Mouse (Mus musculus): ENCODE results near the gene Bhlha9. TPM values are rescaled to one million over a fixed set of nuclear protein-coding genes. Genes with fewer than 3 reads are reported as not detected.

The Bhlha9 gene
- polyA plus RNA-seq, 1 experiment: not detected

DNA sequence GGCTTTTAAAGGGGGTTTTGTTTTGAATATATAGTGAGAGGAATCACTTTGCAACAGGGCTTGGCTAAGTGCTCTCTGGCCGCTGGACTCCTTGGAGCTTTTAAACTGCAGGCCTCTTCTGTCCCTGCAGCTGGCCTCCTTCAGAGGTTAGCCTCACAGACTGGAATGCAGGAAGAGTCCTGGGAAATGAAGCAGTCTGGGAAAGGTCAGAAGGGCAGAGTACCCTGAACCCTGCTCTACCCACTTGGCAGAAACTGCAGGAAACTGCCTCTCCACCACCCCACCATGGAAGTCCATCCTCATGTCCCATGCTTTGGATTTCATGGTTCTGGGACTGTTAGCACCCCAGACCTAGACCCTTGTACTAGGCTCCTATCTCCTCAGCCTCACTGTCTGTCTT is 36.6 kb downstream of the Bhlha9 start:
- TF ChIP-seq SRF (IDR thresholded peaks at IDR 0.05; ENCODE audit: control insufficient read depth, insufficient read length, low read depth) (no peak), MAX (IDR thresholded peaks at IDR 0.05; ENCODE audit: low read depth) (no peak), MYOG (IDR thresholded peaks at IDR 0.05; ENCODE audit: control insufficient read depth in 1 of 3, insufficient read depth in 1 of 3, insufficient read length in 2 of 3, low read depth in 2 of 3) (no peak), POLR2AphosphoS2 (IDR thresholded peaks at IDR 0.05; ENCODE audit: insufficient read length, low read depth) (no peak), POLR2A (IDR thresholded peaks at IDR 0.05; ENCODE audit: insufficient read length, low read depth) (no peak), USF1 (IDR thresholded peaks at IDR 0.05; ENCODE audit: low read depth) (no peak), TCF3 (IDR thresholded peaks at IDR 0.05; ENCODE audit: insufficient read length, low read depth) (no peak), E2F4 (IDR thresholded peaks at IDR 0.05; ENCODE audit: insufficient read depth) (no peak), CEBPB (IDR thresholded peaks at IDR 0.05; ENCODE audit: insufficient read depth, poor library complexity, severe bottlenecking) (no peak), REST (IDR thresholded peaks at IDR 0.05; ENCODE audit: insufficient read depth, insufficient read length) (no peak), TCF12 (IDR thresholded peaks at IDR 0.05; ENCODE audit: insufficient read depth, poor library complexity, severe bottlenecking) (no peak), MYOD1 (IDR thresholded peaks at IDR 0.05; ENCODE audit: control insufficient read depth in 1 of 3, insufficient read length in 2 of 3, low read depth in 2 of 3) (no peak)
- Histone ChIP-seq H3K4me3 (no peak overlapping the region), H3K79me2 (ENCODE audit: control insufficient read depth, insufficient read depth) (no peaks in the 10 kb centered on the region), H3K27me3 (ENCODE audit: control insufficient read depth, insufficient read depth, insufficient read length) (peaks cover 5% of the 10 kb centered on the region), H3ac (ENCODE audit: control insufficient read depth, insufficient read length) (no peak overlapping the region), H3K4me2 (ENCODE audit: low read depth) (peak overlapping the region; percentile 65), H3K36me3 (ENCODE audit: control insufficient read depth, insufficient read depth) (no peaks in the 10 kb centered on the region)

DNA sequence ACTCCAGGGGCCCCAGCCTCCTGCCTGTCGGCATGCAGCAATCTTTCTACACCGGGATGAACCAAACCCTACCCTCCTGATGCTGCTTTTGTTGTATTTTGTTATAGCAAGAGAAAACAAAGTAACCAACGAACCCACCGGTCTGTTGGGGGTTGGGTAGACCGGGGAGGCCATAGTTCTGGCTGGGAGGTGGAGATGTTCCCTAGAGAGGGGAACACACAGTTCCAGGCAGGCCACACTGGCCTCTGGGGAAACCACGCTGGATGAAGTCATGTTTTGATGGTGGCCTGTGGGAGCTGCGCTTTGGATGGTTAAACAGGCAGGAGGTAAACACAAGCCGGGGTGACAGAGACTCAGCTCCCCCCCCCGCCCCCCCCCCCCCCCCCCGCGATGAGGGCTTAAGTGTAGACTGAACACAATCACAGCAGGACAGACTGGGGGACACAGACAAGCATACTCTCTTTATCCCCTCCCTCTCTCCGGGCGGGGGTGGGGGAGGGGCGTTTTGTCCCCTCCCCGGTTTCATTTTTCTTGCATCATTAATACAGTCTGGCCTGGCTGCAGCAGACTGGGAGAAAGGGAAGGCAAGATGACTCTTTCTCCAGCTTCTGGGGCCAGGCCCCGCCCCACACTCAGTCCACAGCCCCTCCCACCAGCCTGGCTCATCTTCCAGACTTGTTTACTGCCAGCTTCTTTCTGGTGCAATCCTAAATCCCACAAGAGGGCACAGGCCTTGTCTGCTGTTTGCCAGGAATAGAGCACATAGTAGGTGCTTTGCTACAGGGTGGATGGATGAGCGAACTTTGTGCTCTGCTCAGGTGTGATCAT is 37.6 kb downstream of the Bhlha9 start:
- Histone ChIP-seq H3K27me3 (ENCODE audit: control insufficient read depth, insufficient read depth, insufficient read length) (peaks cover 5% of the 10 kb centered on the region), H3ac (ENCODE audit: control insufficient read depth, insufficient read length) (no peak overlapping the region), H3K4me2 (ENCODE audit: low read depth) (peak overlapping the region; percentile 65), H3K4me3 (no peak overlapping the region), H3K79me2 (ENCODE audit: control insufficient read depth, insufficient read depth) (no peaks in the 10 kb centered on the region), H3K36me3 (ENCODE audit: control insufficient read depth, insufficient read depth) (no peaks in the 10 kb centered on the region)
- TF ChIP-seq SRF (IDR thresholded peaks at IDR 0.05; ENCODE audit: control insufficient read depth, insufficient read length, low read depth) (no peak), POLR2A (IDR thresholded peaks at IDR 0.05; ENCODE audit: insufficient read length, low read depth) (peak; percentile 40), CEBPB (IDR thresholded peaks at IDR 0.05; ENCODE audit: insufficient read depth, poor library complexity, severe bottlenecking) (peak; percentile 89), POLR2AphosphoS2 (IDR thresholded peaks at IDR 0.05; ENCODE audit: insufficient read length, low read depth) (no peak), E2F4 (IDR thresholded peaks at IDR 0.05; ENCODE audit: insufficient read depth) (no peak), MYOD1 (IDR thresholded peaks at IDR 0.05; ENCODE audit: control insufficient read depth in 1 of 3, insufficient read length in 2 of 3, low read depth in 2 of 3) (no peak)

DNA sequence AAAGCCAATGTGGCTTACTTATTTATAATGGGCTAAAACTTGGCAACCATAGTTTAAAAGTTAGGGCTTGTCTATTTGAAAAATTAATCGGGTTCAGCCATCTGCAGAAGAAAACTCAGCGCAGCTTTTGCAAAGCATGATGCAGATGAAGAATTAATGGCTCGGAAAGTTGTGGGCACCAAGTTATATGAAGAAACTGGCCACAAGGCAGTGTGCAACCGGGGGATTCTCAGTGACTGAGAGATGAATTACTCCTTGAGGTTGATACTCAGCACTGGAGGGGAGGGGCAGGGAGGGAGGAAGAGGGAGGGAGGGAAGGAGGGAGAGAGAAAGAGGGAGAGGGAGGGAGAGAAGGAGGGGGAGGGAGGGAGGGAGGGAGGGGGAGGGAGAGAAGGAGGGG is 44.7 kb downstream of the Bhlha9 start:
- no peaks in the 10 kb centered on the region for H3K36me3 ChIP-seq (ENCODE audit: control insufficient read depth, insufficient read depth)
- H3K4me2 ChIP-seq (ENCODE audit: low read depth): no peak overlapping the region
- peaks cover 5% of the 10 kb centered on the region for H3K27me3 ChIP-seq (ENCODE audit: control insufficient read depth, insufficient read depth, insufficient read length)
- TF ChIP-seq MAX (IDR thresholded peaks at IDR 0.05; ENCODE audit: low read depth) (no peak), POLR2AphosphoS2 (IDR thresholded peaks at IDR 0.05; ENCODE audit: insufficient read length, low read depth) (no peak), MYOG (IDR thresholded peaks at IDR 0.05; ENCODE audit: control insufficient read depth in 1 of 3, insufficient read depth in 1 of 3, insufficient read length in 2 of 3, low read depth in 2 of 3) (no peak), USF1 (IDR thresholded peaks at IDR 0.05; ENCODE audit: low read depth) (no peak), POLR2A (IDR thresholded peaks at IDR 0.05; ENCODE audit: insufficient read length, low read depth) (no peak), SRF (IDR thresholded peaks at IDR 0.05; ENCODE audit: control insufficient read depth, insufficient read length, low read depth) (no peak), TCF12 (IDR thresholded peaks at IDR 0.05; ENCODE audit: insufficient read depth, poor library complexity, severe bottlenecking) (no peak), E2F4 (IDR thresholded peaks at IDR 0.05; ENCODE audit: insufficient read depth) (no peak), CEBPB (IDR thresholded peaks at IDR 0.05; ENCODE audit: insufficient read depth, poor library complexity, severe bottlenecking) (no peak), REST (IDR thresholded peaks at IDR 0.05; ENCODE audit: insufficient read depth, insufficient read length) (no peak), MYOD1 (IDR thresholded peaks at IDR 0.05; ENCODE audit: control insufficient read depth in 1 of 3, insufficient read length in 2 of 3, low read depth in 2 of 3) (no peak), TCF3 (IDR thresholded peaks at IDR 0.05; ENCODE audit: insufficient read length, low read depth) (no peak)
- H3K4me3 ChIP-seq: no peak overlapping the region
- no peak overlapping the region for H3ac ChIP-seq (ENCODE audit: control insufficient read depth, insufficient read length)
- H3K79me2 ChIP-seq (ENCODE audit: control insufficient read depth, insufficient read depth): no peaks in the 10 kb centered on the region

Other genes with a start within 250 kb of the Bhlha9 start
- gene Abr, start 50.2 kb upstream of the Bhlha9 start, polyA plus RNA-seq (2012; fragmentation: generic; extraction: Trizol): 81.3 TPM
- gene Trarg1, start 7.3 kb downstream of the Bhlha9 start, polyA plus RNA-seq (2012; fragmentation: generic; extraction: Trizol): 0.34 TPM
- 16.5 TPM for gene Gosr1, start 91.1 kb downstream of the Bhlha9 start, polyA plus RNA-seq (2012; fragmentation: generic; extraction: Trizol)
- gene Cpd, start 174.5 kb downstream of the Bhlha9 start, polyA plus RNA-seq (2012; fragmentation: generic; extraction: Trizol): 17.6 TPM
- not detected for gene Tmigd1, start 229.7 kb downstream of the Bhlha9 start, polyA plus RNA-seq (2012; fragmentation: generic; extraction: Trizol)